ENCODE assay signal across 8 mouse cellular contexts in genomic region chr12:21417100-21418070, GRCm38 (mm10). TPM values are rescaled to one million over a fixed set of nuclear protein-coding genes. Genes with fewer than 3 reads are reported as not detected.
DNase-seq lines count a peak whose midpoint lies in the region; ATAC-seq and TF ChIP-seq lines count a peak whose summit lies in the region.

Gene Ywhaq (minus strand): TSS chr12:21417637.

- TF ChIP-seq CTCF in MEL (IDR thresholded peaks at IDR 0.05 in 2 of 3, conservative IDR thresholded peaks at IDR 0.05 in 1 of 3; ENCODE audit: control insufficient read depth in 1 of 3, insufficient read depth in 1 of 3, low read depth in 2 of 3, low read length in 3 of 3, poor library complexity in 1 of 3, severe bottlenecking in 1 of 3): 0 out of 6 replicates have a peak, but pooled peaks of 1 of the 3 experiments have one; percentile 0
- no peak for TF ChIP-seq CTCF in cerebellum, adult 2 months (IDR thresholded peaks at IDR 0.05; ENCODE audit: borderline replicate concordance, insufficient read depth, low read depth, low read length)
- TF ChIP-seq CTCF in forebrain, postnatal 0 days (IDR thresholded peaks at IDR 0.05; ENCODE audit: low read depth): no peak

- peaks cover 8 to 29% of the 10 kb centered on the region in 2 experiments for H3K36me3 ChIP-seq in MEL (ENCODE audit: control insufficient read depth in 1 of 2, insufficient read depth in 2 of 2, low read length in 2 of 2)
- H3K36me3 ChIP-seq in forebrain, postnatal 0 days (ENCODE audit: insufficient read depth): peaks cover 11% of the 10 kb centered on the region
- H3K36me3 ChIP-seq in lung, embryonic 15.5 days: peaks cover 17% of the 10 kb centered on the region

- peak; percentile 87 to 96 for TF ChIP-seq POLR2A in MEL (IDR thresholded peaks at IDR 0.05; ENCODE audit: control insufficient read depth in 1 of 2, insufficient read depth in 1 of 2, low read depth in 1 of 2, low read length in 2 of 2, poor library complexity in 1 of 2)
- TF ChIP-seq POLR2A in cerebellum, adult 2 months (IDR thresholded peaks at IDR 0.05; ENCODE audit: borderline replicate concordance, insufficient read depth, low read length): peak; percentile 83

- peak; percentile 96 for DNase-seq in MEL (ENCODE audit: low read depth, low spot score)
- DNase-seq in cerebellum, adult 2 months: peak; percentile 98 to 99
- peak; percentile 99 for DNase-seq in forebrain, postnatal 0 days
- DNase-seq in heart, postnatal 4 days: peak; percentile 98
- DNase-seq in layer of hippocampus, adult 8-10 months (ENCODE audit: low spot score in 2 of 2): peak; percentile 98
- DNase-seq in ovary, adult 18-20 months (ENCODE audit: low spot score): peak; percentile 97
- peak; percentile 96 for DNase-seq in thymus, postnatal 0 days (ENCODE audit: low spot score)

- ATAC-seq in forebrain, postnatal 0 days: peak; percentile 99
- peak; percentile 100 for ATAC-seq in lung, embryonic 15.5 days (ENCODE audit: borderline replicate concordance, extremely low read depth, low FRiP score, low TSS enrichment)

- H3K27ac ChIP-seq in MEL (ENCODE audit: control insufficient read depth, low read depth, low read length): peak within 1 kb of the TSS; percentile 88
- peak within 1 kb of the TSS; percentile 96 for H3K27ac ChIP-seq in cerebellum, adult 2 months (ENCODE audit: insufficient read depth, low read length)
- peak within 1 kb of the TSS; percentile 99 for H3K27ac ChIP-seq in forebrain, postnatal 0 days (ENCODE audit: low read depth, low read length)
- H3K27ac ChIP-seq in lung, embryonic 15.5 days: peak within 1 kb of the TSS; percentile 100

- H3K9ac ChIP-seq in MEL (ENCODE audit: control insufficient read depth, low read depth, low read length, poor library complexity, severe bottlenecking): peak within 1 kb of the TSS; percentile 83
- peak within 1 kb of the TSS; percentile 99 for H3K9ac ChIP-seq in forebrain, postnatal 0 days
- H3K9ac ChIP-seq in lung, embryonic 15.5 days: peak within 1 kb of the TSS; percentile 99

- WGBS in cerebellum, adult 2 months: under 1% methylated on average over 103 of the region's 103 CpGs
- 1% methylated on average over 84 of the region's 103 CpGs for WGBS in forebrain, postnatal 0 days
- under 1% methylated on average over 100 of the region's 103 CpGs for WGBS in lung, embryonic 15.5 days

- peaks cover 0 to 7% of the 10 kb centered on the region in 2 experiments; a peak in 2 of 4 replicates for H3K4me1 ChIP-seq in MEL (ENCODE audit: control insufficient read depth in 1 of 2, insufficient read depth in 2 of 2, low read length in 2 of 2)
- H3K4me1 ChIP-seq in cerebellum, adult 2 months (ENCODE audit: control insufficient read depth, insufficient read depth, low read length): 0 out of 2 replicates have a peak, but pooled peaks cover under 1% of the 10 kb centered on the region
- H3K4me1 ChIP-seq in forebrain, postnatal 0 days (ENCODE audit: insufficient read depth): peaks cover 8% of the 10 kb centered on the region
- peaks cover 19% of the 10 kb centered on the region for H3K4me1 ChIP-seq in lung, embryonic 15.5 days

- peak within 1 kb of the TSS; percentile 61 for H3K4me2 ChIP-seq in forebrain, postnatal 0 days (ENCODE audit: low read depth)
- peak within 1 kb of the TSS; percentile 73 for H3K4me2 ChIP-seq in lung, embryonic 15.5 days

- TF ChIP-seq RAD21 in MEL (IDR thresholded peaks at IDR 0.05; ENCODE audit: low read depth, low read length): no peak

- peaks cover 43% of the 10 kb centered on the region for H3K79me2 ChIP-seq in MEL (ENCODE audit: control insufficient read depth, insufficient read depth, low read length, poor library complexity)

- TF ChIP-seq EP300 in MEL (IDR thresholded peaks at IDR 0.05; ENCODE audit: low read depth in 1 of 2, low read length in 2 of 2): no peak

- no peaks in the 10 kb centered on the region for H3K9me3 ChIP-seq in MEL (replicated peaks; ENCODE audit: insufficient read depth, low read length)
- H3K9me3 ChIP-seq in forebrain, postnatal 0 days (ENCODE audit: low read length): no peaks in the 10 kb centered on the region
- H3K9me3 ChIP-seq in lung, embryonic 15.5 days: no peaks in the 10 kb centered on the region

- H3K4me3 ChIP-seq in MEL (ENCODE audit: control insufficient read depth in 1 of 2, insufficient read depth in 1 of 2, low read depth in 2 of 2, low read length in 2 of 2): peak within 1 kb of the TSS; percentile 90 to 95
- peak within 1 kb of the TSS; percentile 87 for H3K4me3 ChIP-seq in cerebellum, adult 2 months (replicated peaks; ENCODE audit: insufficient read depth, low read depth, low read length)
- peak within 1 kb of the TSS; percentile 99 for H3K4me3 ChIP-seq in forebrain, postnatal 0 days (ENCODE audit: low read depth, low read length)
- H3K4me3 ChIP-seq in lung, embryonic 15.5 days: peak within 1 kb of the TSS; percentile 97

- H3K27me3 ChIP-seq in MEL (ENCODE audit: control insufficient read depth in 1 of 2, insufficient read depth in 2 of 2, low read length in 2 of 2): no peaks in the 10 kb centered on the region
- no peaks in the 10 kb centered on the region for H3K27me3 ChIP-seq in cerebellum, adult 2 months (ENCODE audit: control insufficient read depth, insufficient read depth, low read length)
- H3K27me3 ChIP-seq in forebrain, postnatal 0 days (ENCODE audit: insufficient read depth, low read length): no peaks in the 10 kb centered on the region
- no peaks in the 10 kb centered on the region for H3K27me3 ChIP-seq in lung, embryonic 15.5 days

TF ChIP-seq in MEL, 35 proteins besides CTCF, POLR2A, EP300 and RAD21:
- TF ChIP-seq MAX (IDR thresholded peaks at IDR 0.05; ENCODE audit: low read length) (peak; percentile 66), GABPA (IDR thresholded peaks at IDR 0.05; ENCODE audit: low read depth, low read length) (no peak), MYC (IDR thresholded peaks at IDR 0.05; ENCODE audit: low read depth, low read length) (0 out of 2 replicates have a peak, but pooled peaks have one; percentile 19), ZNF384 (IDR thresholded peaks at IDR 0.05; ENCODE audit: low read depth, low read length) (no peak), CHD2 (IDR thresholded peaks at IDR 0.05; ENCODE audit: low read length) (peak; percentile 41), HCFC1 (IDR thresholded peaks at IDR 0.05; ENCODE audit: low read depth, low read length) (peak; percentile 80), KAT2A (conservative IDR thresholded peaks at IDR 0.05; ENCODE audit: low read depth, low read length) (no peak; the same call in 1 of the 2 replicates), USF2 (IDR thresholded peaks at IDR 0.05; ENCODE audit: borderline replicate concordance in 1 of 2, insufficient read depth in 1 of 2, low read depth in 1 of 2, low read length in 2 of 2) (no peak), NRF1 (IDR thresholded peaks at IDR 0.05; ENCODE audit: insufficient read depth, low read depth, low read length, poor library complexity, severe bottlenecking) (no peak), ZKSCAN1 (IDR thresholded peaks at IDR 0.05; ENCODE audit: low read depth, low read length) (no peak), MAZ (IDR thresholded peaks at IDR 0.05; ENCODE audit: low read depth, low read length) (peak; percentile 61; the same call in 1 of the 2 replicates), ZMIZ1 (IDR thresholded peaks at IDR 0.05; ENCODE audit: low read depth, low read length) (no peak), POLR2AphosphoS5 (IDR thresholded peaks at IDR 0.05; ENCODE audit: borderline replicate concordance, low read depth, low read length) (0 out of 2 replicates have a peak, but pooled peaks have one; percentile 53), ELF1 (IDR thresholded peaks at IDR 0.05; ENCODE audit: low read depth, low read length) (peak; percentile 45), MYB (IDR thresholded peaks at IDR 0.05; ENCODE audit: low read depth, low read length) (no peak), TCF12 (IDR thresholded peaks at IDR 0.05; ENCODE audit: low read depth, low read length) (peak; percentile 34; the same call in 1 of the 2 replicates), MEF2A (IDR thresholded peaks at IDR 0.05; ENCODE audit: extremely low read depth, insufficient replicate concordance, low read depth, low read length, poor library complexity, severe bottlenecking) (no peak), ETS1 (IDR thresholded peaks at IDR 0.05; ENCODE audit: low read depth, low read length) (no peak; the same call in 1 of the 2 replicates), MXI1 (IDR thresholded peaks at IDR 0.05; ENCODE audit: low read depth, low read length) (peak; percentile 87), ZC3H11A (IDR thresholded peaks at IDR 0.05; ENCODE audit: low read depth, low read length) (no peak), CHD1 (IDR thresholded peaks at IDR 0.05; ENCODE audit: low read depth, low read length) (no peak), E2F4 (IDR thresholded peaks at IDR 0.05; ENCODE audit: borderline replicate concordance, low read depth, low read length) (no peak), TBP (IDR thresholded peaks at IDR 0.05; ENCODE audit: low read depth, low read length) (peak; percentile 93), UBTF (IDR thresholded peaks at IDR 0.05; ENCODE audit: borderline replicate concordance, insufficient read depth, low read depth, low read length) (no peak), NELFE (IDR thresholded peaks at IDR 0.05; ENCODE audit: low read depth, low read length) (peak; percentile 96), SIN3A (IDR thresholded peaks at IDR 0.05; ENCODE audit: low read length) (peak; percentile 62), USF1 (IDR thresholded peaks at IDR 0.05; ENCODE audit: low read depth, low read length) (0 out of 2 replicates have a peak, but pooled peaks have one; percentile 12), BHLHE40 (IDR thresholded peaks at IDR 0.05; ENCODE audit: borderline replicate concordance, low read depth, low read length) (peak; percentile 86), GATA1 (IDR thresholded peaks at IDR 0.05; ENCODE audit: low read depth, low read length) (no peak), POLR2AphosphoS2 (IDR thresholded peaks at IDR 0.05; ENCODE audit: low read length) (peak; percentile 74; the same call in 1 of the 2 replicates)

RNA-seq across cellular contexts. Expression of gene Ywhaq, which starts in this region (rescaled TPM):
- 99.4 and 102 TPM in 2 replicates for total RNA-seq in MEL (2012; rRNA removed)
- 10 to 100 TPM in 1 of 2 experiments, not detected in 1; 99.2 TPM for polyA plus RNA-seq in MEL (2012; ENCODE audit: insufficient read depth in 1 of 2, insufficient read length in 2 of 2, low read depth in 1 of 2, low replicate concordance in 2 of 2, missing spikeins in 1 of 2)
- 426 and 436 TPM in 2 replicates for polyA plus RNA-seq in cerebellum, adult 2 months (2012; rRNA removed)
- 738 and 806 TPM in 2 replicates for total RNA-seq in forebrain, postnatal 0 days (2014; rRNA removed)
- 1,123 and 1,188 TPM in 2 replicates for polyA plus RNA-seq in forebrain, postnatal 0 days (2015; fragmentation: Nextera tagmentation; extraction: Ambion mirVana)
- 100 to 1,000 TPM; 173 to 184 TPM for total RNA-seq in heart, postnatal 4 days (2021)
- 100 to 1,000 TPM; 351 to 430 (median 396) TPM for total RNA-seq in layer of hippocampus, adult 8-10 months (2022)
- 726 and 736 TPM in 2 replicates for polyA plus RNA-seq in lung, embryonic 15.5 days (2015; fragmentation: Nextera tagmentation; extraction: Ambion mirVana)
- polyA plus RNA-seq in thymus, postnatal 0 days (2015; fragmentation: Nextera tagmentation; extraction: Ambion mirVana): 361 and 392 TPM in 2 replicates

Comparison
In these comparisons a context has a peak if more than half of its experiments do, and no peak if none do; other contexts are left out.
1. Peak in every context shown above with its lines: DNase-seq, ATAC-seq, H3K4me3 ChIP-seq and H3K27ac ChIP-seq.